Mouse (Mus musculus): ENCODE measurements around the gene Zcchc7.

DNA sequence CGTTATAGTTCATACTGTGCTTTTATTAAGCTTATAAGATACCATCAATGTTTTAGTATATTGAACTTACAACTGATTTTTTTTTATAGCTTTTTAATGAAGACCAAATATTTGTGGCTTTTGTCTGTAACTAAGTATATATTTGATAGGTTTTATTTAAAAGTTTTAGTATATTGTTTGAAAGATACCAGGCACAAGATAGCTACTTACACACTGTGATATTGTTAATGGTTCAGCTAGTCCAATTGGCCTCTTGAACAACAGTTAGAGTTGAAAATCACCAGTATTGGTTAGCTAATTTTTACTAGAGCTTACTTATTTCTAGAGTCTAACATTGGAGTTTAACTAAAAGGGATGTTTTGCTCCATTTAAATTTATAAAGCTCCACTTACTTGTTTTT lies 25.8 kb downstream of the Zcchc7 start:
- TF ChIP-seq CTCF (IDR thresholded peaks at IDR 0.05; ENCODE audit: control insufficient read depth, insufficient read depth, low read length): no peak
- TF ChIP-seq POLR2A (IDR thresholded peaks at IDR 0.05; ENCODE audit: borderline replicate concordance, control insufficient read depth, low read depth, low read length): no peak

All from bone marrow, adult 2 months (tissue).